Mouse (Mus musculus): Measurements from ENCODE around the gene Atg4b. TPM values are rescaled to one million over a fixed set of nuclear protein-coding genes. Genes with fewer than 3 reads are reported as not detected.
"Not testable (repeated sequence)": the region's sequence is repeated elsewhere in the genome, so short reads cannot be mapped to it uniquely, and the experiment has no call there.

Gene Atg4b
- polyA plus RNA-seq, 1 experiment from 2014 or later = 104 TPM

DNA sequence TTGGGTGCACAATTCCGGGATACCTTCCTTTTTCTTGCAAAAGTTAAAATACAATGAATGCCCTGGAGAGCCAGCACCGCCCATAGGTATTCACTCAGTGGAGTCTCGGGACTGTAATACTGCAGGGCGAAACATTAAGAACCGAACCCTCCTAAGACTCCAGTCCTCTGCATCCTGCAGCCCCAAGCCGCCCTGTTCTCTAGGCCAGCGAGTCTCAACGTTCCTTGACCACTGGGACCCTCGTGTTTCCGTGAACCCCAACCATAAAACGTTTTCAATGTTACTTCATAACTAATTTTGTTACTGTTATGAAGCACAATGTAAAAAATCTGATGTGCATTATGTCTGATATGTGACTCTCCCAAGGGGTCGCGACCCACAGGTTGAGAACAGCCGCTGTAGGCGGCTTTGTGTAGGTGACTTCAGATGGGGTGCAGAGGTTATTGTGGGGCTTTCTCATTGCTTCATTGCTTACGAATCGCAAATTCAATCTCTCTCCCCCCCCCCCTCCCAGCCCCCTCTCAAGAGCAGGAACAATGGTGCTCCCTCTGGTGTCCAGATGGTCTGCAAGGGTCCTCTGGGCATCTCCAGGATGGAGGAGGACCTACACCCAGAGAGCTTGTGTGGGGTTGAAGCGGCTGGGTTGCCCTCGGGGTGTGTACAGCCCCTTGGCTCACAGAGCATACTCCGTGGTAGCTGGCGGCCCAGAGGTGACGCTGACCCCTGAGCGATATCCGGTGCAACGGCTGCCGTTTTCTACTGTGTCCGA lies 74.7 kb downstream of the Atg4b start:
- WGBS = 47% methylated on average over 27 of the region's 27 CpGs
- Histone ChIP-seq H3K27ac (replicated peaks; ENCODE audit: low read depth, low read length) (peak overlapping the region; percentile 84), H3K27me3 (ENCODE audit: control insufficient read depth, insufficient read depth, low read length) (no peaks in the 10 kb centered on the region), H3K4me3 (ENCODE audit: low read depth, low read length) (peak overlapping the region; percentile 50), H3K36me3 (ENCODE audit: control insufficient read depth, insufficient read depth, low read length) (0 out of 2 replicates have a peak, but pooled peaks cover under 1% of the 10 kb centered on the region), H3K9ac (ENCODE audit: low read length) (peak overlapping the region; percentile 76), H3K9me3 (ENCODE audit: control insufficient read depth, low read length) (no peaks in the 10 kb centered on the region), H3K4me2 (ENCODE audit: low read depth, severe bottlenecking) (peak overlapping the region; percentile 80), H3K4me1 (ENCODE audit: control insufficient read depth, insufficient read depth, low read length) (0 out of 2 replicates have a peak, but pooled peaks cover 6% of the 10 kb centered on the region)
- DNase-seq (ENCODE audit: low spot score) (peak; percentile 43), ATAC-seq (ENCODE audit: insufficient number of reproducible peaks, low FRiP score, low TSS enrichment, low read depth) (no peak)

GRCm38 (mm10) chr1:93826540-93826835 lies 75.2 kb downstream of the Atg4b start:
- H3K27ac ChIP-seq (replicated peaks; ENCODE audit: low read depth, low read length) = no peak overlapping the region
- 0 out of 2 replicates have a peak, but pooled peaks cover 6% of the 10 kb centered on the region for H3K4me1 ChIP-seq (ENCODE audit: control insufficient read depth, insufficient read depth, low read length)
- peak overlapping the region; percentile 80; the same call in 1 of the 2 replicates for H3K4me2 ChIP-seq (ENCODE audit: low read depth, severe bottlenecking)
- DNase-seq (ENCODE audit: low spot score) = no peak
- 95% methylated on average over 9 of the region's 9 CpGs for WGBS
- no peak overlapping the region for H3K9ac ChIP-seq (ENCODE audit: low read length)
- H3K27me3 ChIP-seq (ENCODE audit: control insufficient read depth, insufficient read depth, low read length) = no peaks in the 10 kb centered on the region
- no peaks in the 10 kb centered on the region for H3K9me3 ChIP-seq (ENCODE audit: control insufficient read depth, low read length)
- H3K36me3 ChIP-seq (ENCODE audit: control insufficient read depth, insufficient read depth, low read length) = no peaks in the 10 kb centered on the region
- no peak overlapping the region for H3K4me3 ChIP-seq (ENCODE audit: low read depth, low read length)
- ATAC-seq (ENCODE audit: insufficient number of reproducible peaks, low FRiP score, low TSS enrichment, low read depth) = no peak

- ATAC-seq (ENCODE audit: insufficient number of reproducible peaks, low FRiP score, low TSS enrichment, low read depth); H3K27ac ChIP-seq (replicated peaks; ENCODE audit: low read depth, low read length): not testable (repeated sequence)
- 78% methylated on average over 2 of the region's 4 CpGs for WGBS
These were observed 81.6 kb downstream of the Atg4b start for GRCm38 (mm10) chr1:93832754-93833360.

GRCm38 (mm10) chr1:93834671-93835150 lies 83.4 kb downstream of the Atg4b start:
- Histone ChIP-seq H3K27me3 (ENCODE audit: control insufficient read depth, insufficient read depth, low read length) (no peaks in the 10 kb centered on the region), H3K4me2 (ENCODE audit: low read depth, severe bottlenecking) (no peak overlapping the region), H3K36me3 (ENCODE audit: control insufficient read depth, insufficient read depth, low read length) (peaks cover 3% of the 10 kb centered on the region; the same call in 1 of the 2 replicates), H3K4me3 (ENCODE audit: low read depth, low read length) (no peak overlapping the region), H3K9me3 (ENCODE audit: control insufficient read depth, low read length) (no peaks in the 10 kb centered on the region), H3K27ac (replicated peaks; ENCODE audit: low read depth, low read length) (no peak overlapping the region), H3K4me1 (ENCODE audit: control insufficient read depth, insufficient read depth, low read length) (no peaks in the 10 kb centered on the region), H3K9ac (ENCODE audit: low read length) (no peak overlapping the region)
- WGBS = 82% methylated on average over 7 of the region's 7 CpGs
- DNase-seq (ENCODE audit: low spot score) (no peak), ATAC-seq (ENCODE audit: insufficient number of reproducible peaks, low FRiP score, low TSS enrichment, low read depth) (no peak)

More at GRCm38 (mm10) chr1:93832754-93833360, 81.6 kb downstream of the Atg4b start:
- not testable (repeated sequence) for H3K4me2 ChIP-seq (ENCODE audit: low read depth, severe bottlenecking); DNase-seq (ENCODE audit: low spot score); H3K9ac ChIP-seq (ENCODE audit: low read length); H3K4me1 ChIP-seq (ENCODE audit: control insufficient read depth, insufficient read depth, low read length); H3K27me3 ChIP-seq (ENCODE audit: control insufficient read depth, insufficient read depth, low read length); H3K4me3 ChIP-seq (ENCODE audit: low read depth, low read length); H3K36me3 ChIP-seq (ENCODE audit: control insufficient read depth, insufficient read depth, low read length); H3K9me3 ChIP-seq (ENCODE audit: control insufficient read depth, low read length)

DNA sequence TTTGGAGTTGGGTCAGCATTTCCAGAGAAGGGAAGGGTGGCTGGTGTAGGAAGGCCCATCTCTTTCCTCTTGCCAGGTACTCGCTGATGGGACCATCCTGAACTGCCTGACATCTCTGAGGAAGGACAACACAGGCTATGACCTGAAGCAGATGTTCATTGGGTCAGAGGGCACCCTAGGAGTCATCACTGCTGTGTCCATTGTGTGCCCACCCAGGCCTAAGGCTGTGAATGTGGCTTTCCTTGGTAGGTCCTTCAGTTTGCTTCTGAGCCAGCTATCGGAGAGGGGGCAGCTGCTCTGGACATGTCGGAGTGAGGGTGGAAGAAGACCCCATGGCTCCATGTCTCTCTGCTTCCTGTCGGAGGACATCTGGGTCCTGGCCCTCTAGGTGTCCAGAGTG lies 83.9 kb downstream of the Atg4b start:
- Histone ChIP-seq H3K36me3 (ENCODE audit: control insufficient read depth, insufficient read depth, low read length) (peaks cover 3% of the 10 kb centered on the region; the same call in 1 of the 2 replicates), H3K9ac (ENCODE audit: low read length) (no peak overlapping the region), H3K9me3 (ENCODE audit: control insufficient read depth, low read length) (no peaks in the 10 kb centered on the region), H3K27ac (replicated peaks; ENCODE audit: low read depth, low read length) (no peak overlapping the region), H3K4me1 (ENCODE audit: control insufficient read depth, insufficient read depth, low read length) (no peaks in the 10 kb centered on the region), H3K27me3 (ENCODE audit: control insufficient read depth, insufficient read depth, low read length) (no peaks in the 10 kb centered on the region), H3K4me2 (ENCODE audit: low read depth, severe bottlenecking) (no peak overlapping the region), H3K4me3 (ENCODE audit: low read depth, low read length) (no peak overlapping the region)
- 96% methylated on average over 4 of the region's 4 CpGs for WGBS
- no peak for DNase-seq (ENCODE audit: low spot score)
- no peak for ATAC-seq (ENCODE audit: insufficient number of reproducible peaks, low FRiP score, low TSS enrichment, low read depth)

GRCm38 (mm10) chr1:93835876-93836531 lies 84.7 kb downstream of the Atg4b start:
- DNase-seq (ENCODE audit: low spot score) = no peak
- WGBS = 92% methylated on average over 6 of the region's 6 CpGs

DNA sequence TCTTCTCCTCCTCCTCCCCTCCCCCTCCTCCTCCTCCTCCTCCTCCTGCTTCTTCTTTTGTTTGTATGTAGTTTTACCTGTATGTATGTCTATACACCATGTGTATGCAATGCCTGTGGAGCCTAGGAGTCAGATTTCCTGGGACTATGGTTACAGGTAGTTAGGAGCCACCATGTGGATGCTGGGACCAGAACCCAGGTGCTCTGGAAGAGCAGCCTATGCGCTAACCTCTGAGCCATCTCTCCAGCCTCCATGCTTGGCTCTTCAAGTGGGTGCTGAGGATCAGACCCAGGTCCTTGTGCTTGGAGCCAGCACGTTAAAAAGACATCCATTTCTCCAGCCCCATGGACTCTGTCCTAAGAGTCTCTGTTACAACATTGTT lies 85.2 kb downstream of the Atg4b start:
- Histone ChIP-seq H3K4me1 (ENCODE audit: control insufficient read depth, insufficient read depth, low read length) (no peaks in the 10 kb centered on the region), H3K9ac (ENCODE audit: low read length) (no peak overlapping the region), H3K27me3 (ENCODE audit: control insufficient read depth, insufficient read depth, low read length) (no peaks in the 10 kb centered on the region), H3K4me2 (ENCODE audit: low read depth, severe bottlenecking) (no peak overlapping the region), H3K4me3 (ENCODE audit: low read depth, low read length) (no peak overlapping the region), H3K36me3 (ENCODE audit: control insufficient read depth, insufficient read depth, low read length) (peaks cover 3% of the 10 kb centered on the region; the same call in 1 of the 2 replicates), H3K9me3 (ENCODE audit: control insufficient read depth, low read length) (no peaks in the 10 kb centered on the region), H3K27ac (replicated peaks; ENCODE audit: low read depth, low read length) (no peak overlapping the region)
- DNase-seq (ENCODE audit: low spot score) (no peak), ATAC-seq (ENCODE audit: insufficient number of reproducible peaks, low FRiP score, low TSS enrichment, low read depth) (no peak)
- 96% methylated on average over 2 of the region's 2 CpGs for WGBS

More at GRCm38 (mm10) chr1:93835876-93836531, 84.7 kb downstream of the Atg4b start:
- H3K9me3 ChIP-seq (ENCODE audit: control insufficient read depth, low read length) = no peaks in the 10 kb centered on the region
- no peaks in the 10 kb centered on the region for H3K4me1 ChIP-seq (ENCODE audit: control insufficient read depth, insufficient read depth, low read length)
- H3K9ac ChIP-seq (ENCODE audit: low read length) = no peak overlapping the region
- no peak for ATAC-seq (ENCODE audit: insufficient number of reproducible peaks, low FRiP score, low TSS enrichment, low read depth)
- H3K27ac ChIP-seq (replicated peaks; ENCODE audit: low read depth, low read length) = no peak overlapping the region
- H3K4me3 ChIP-seq (ENCODE audit: low read depth, low read length) = no peak overlapping the region
- H3K4me2 ChIP-seq (ENCODE audit: low read depth, severe bottlenecking) = no peak overlapping the region
- no peaks in the 10 kb centered on the region for H3K27me3 ChIP-seq (ENCODE audit: control insufficient read depth, insufficient read depth, low read length)
- H3K36me3 ChIP-seq (ENCODE audit: control insufficient read depth, insufficient read depth, low read length) = peaks cover 3% of the 10 kb centered on the region; the same call in 1 of the 2 replicates

- ATAC-seq (ENCODE audit: insufficient number of reproducible peaks, low FRiP score, low TSS enrichment, low read depth) = no peak
- no peak overlapping the region for H3K9ac ChIP-seq (ENCODE audit: low read length)
- 96% methylated on average over 8 of the region's 8 CpGs for WGBS
- peaks cover 3% of the 10 kb centered on the region; the same call in 1 of the 2 replicates for H3K36me3 ChIP-seq (ENCODE audit: control insufficient read depth, insufficient read depth, low read length)
- no peak for DNase-seq (ENCODE audit: low spot score)
- H3K27me3 ChIP-seq (ENCODE audit: control insufficient read depth, insufficient read depth, low read length) = no peaks in the 10 kb centered on the region
- H3K4me3 ChIP-seq (ENCODE audit: low read depth, low read length) = no peak overlapping the region
- H3K4me1 ChIP-seq (ENCODE audit: control insufficient read depth, insufficient read depth, low read length) = no peaks in the 10 kb centered on the region
- H3K27ac ChIP-seq (replicated peaks; ENCODE audit: low read depth, low read length) = no peak overlapping the region
- no peak overlapping the region for H3K4me2 ChIP-seq (ENCODE audit: low read depth, severe bottlenecking)
- no peaks in the 10 kb centered on the region for H3K9me3 ChIP-seq (ENCODE audit: control insufficient read depth, low read length)
These were observed 86.0 kb downstream of the Atg4b start for GRCm38 (mm10) chr1:93837335-93837734.

Data from limb, embryonic 11.5 days (tissue).